Mouse (Mus musculus): ENCODE results near the gene Cryba1.

GRCm38 (mm10) chr11:77697232-77697631 lies 27.9 kb downstream of the Cryba1 start:
- TF ChIP-seq CTCF (IDR thresholded peaks at IDR 0.05; ENCODE audit: low read depth, low read length) (no peak), GATA1 (IDR thresholded peaks at IDR 0.05; ENCODE audit: borderline replicate concordance, low read length) (no peak), POLR2AphosphoS5 (IDR thresholded peaks at IDR 0.05; ENCODE audit: insufficient replicate concordance, low read depth, low read length) (no peak), TAL1 (conservative IDR thresholded peaks at IDR 0.05; ENCODE audit: low read depth, low read length) (no peak)
